Mouse (Mus musculus) ovary, postnatal 14 days (tissue): ENCODE results near the gene Zmynd8.

Experiments
- DNase-seq: peaks from one replicate; pipeline ENCODE4 v3.0.0; 2022; ENCODE audit warnings: low spot score

Zmynd8 gene

DNA sequence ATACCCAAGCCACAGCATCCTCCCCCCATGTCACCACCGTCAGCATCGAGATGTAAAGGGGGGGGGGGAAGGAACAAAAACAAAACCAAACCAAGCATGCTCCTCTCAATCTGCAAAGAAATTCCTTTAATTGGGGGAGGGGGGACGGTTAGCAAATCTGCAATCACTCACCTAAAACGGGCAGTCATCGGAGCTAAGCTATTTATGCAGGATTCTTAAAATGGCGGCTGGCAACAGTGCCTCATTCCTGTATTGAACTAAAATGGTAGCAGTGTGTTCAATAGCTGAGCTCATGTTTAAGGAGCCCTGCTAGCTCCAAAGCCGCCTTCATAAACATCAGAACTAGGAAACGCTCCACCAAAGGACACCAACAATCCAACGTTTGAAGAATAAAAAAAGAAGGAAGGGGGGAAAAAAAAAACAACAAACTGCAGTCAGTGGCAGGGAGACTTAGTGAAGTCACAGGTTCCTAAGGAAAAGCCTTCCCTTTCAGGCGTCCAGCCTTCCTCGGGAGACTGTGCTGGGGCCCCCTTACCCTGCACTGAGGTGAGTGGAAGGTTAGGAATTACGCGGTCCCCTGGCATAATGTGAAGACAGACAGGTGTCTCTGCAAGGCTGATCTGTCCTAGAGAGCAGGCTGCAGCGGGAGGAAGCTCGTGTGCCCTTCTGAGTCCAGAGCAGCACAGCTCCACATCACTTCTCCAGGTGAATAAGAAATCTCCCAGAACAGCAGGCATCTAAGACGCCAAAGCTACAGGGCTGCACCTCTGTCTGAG, 19.2 kb downstream of the Zmynd8 start:
- DNase-seq: no peak

GRCm38 (mm10) chr2:165878907-165879361, 19.9 kb downstream of the Zmynd8 start:
- DNase-seq: no peak

- DNase-seq: no peak
Measured at GRCm38 (mm10) chr2:165878021-165878585, 20.7 kb downstream of the Zmynd8 start.

- no peak for DNase-seq
Measured at GRCm38 (mm10) chr2:165877180-165877579, 21.6 kb downstream of the Zmynd8 start.

GRCm38 (mm10) chr2:165876201-165876918, 22.5 kb downstream of the Zmynd8 start:
- no peak for DNase-seq

GRCm38 (mm10) chr2:165875406-165875955, 23.3 kb downstream of the Zmynd8 start:
- DNase-seq: no peak

- no peak for DNase-seq
Measured at GRCm38 (mm10) chr2:165874461-165875339, 24.1 kb downstream of the Zmynd8 start.

DNA sequence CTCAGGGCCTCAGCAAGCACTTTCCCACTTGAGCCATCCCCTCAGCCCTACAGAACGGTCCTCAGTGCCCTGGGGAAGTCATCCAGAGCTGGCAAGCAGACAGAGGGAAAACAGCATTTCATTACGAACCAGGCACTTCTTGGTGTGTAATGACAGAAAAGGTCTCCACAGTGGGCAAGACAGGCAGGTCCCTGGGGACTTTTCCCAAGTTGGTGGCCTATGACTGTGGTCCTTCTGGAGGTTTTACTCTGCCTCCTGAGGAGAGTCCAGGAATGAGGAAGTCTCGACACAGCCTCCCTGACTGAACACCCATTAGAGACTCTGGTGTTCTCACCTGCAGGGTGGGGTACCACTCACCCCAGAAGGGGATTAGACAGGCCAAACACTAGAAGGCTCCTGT, 25.0 kb downstream of the Zmynd8 start:
- no peak for DNase-seq

DNA sequence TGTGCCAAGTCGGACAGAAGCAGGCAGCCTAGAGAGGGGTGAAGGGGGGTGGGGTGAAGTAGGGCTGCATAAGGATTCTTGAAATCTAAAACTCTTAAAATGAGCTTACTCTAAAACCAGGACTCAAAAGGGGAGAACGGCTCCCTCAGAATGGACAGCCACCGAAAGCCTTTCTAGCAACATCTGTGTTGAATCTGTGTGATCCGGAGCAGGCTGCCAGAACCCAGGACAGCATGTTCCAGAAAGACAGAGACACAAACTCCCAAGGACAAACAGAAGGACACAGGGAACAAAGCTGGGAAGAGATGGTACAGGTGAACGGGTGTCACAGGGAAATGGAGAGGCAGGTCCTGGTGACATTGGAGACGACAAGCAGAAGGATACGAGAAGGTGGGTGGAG, 25.6 kb downstream of the Zmynd8 start:
- no peak for DNase-seq

DNA sequence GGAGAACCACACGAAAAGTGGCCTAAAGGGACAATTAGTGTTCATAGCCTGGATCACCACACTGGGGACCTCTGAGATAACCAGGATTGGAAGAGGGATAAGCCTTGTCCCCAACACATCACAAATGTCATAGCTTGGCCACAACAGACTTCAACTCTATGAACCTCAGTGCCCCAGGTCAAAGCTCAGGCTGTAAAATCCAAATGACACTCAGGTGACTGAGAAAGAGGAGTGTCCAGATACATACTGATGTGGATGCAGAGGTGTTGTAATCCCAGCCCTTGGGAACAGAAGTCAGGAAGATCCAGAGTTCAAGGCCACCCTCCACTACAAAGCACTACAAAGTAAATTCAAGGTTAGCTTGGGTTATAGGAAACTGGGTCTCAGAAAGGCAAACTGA, 29.6 kb downstream of the Zmynd8 start:
- no peak for DNase-seq

- DNase-seq: no peak
Measured at GRCm38 (mm10) chr2:165868522-165869175, 30.2 kb downstream of the Zmynd8 start.

- no peak for DNase-seq
Measured at GRCm38 (mm10) chr2:165867549-165867948, 31.3 kb downstream of the Zmynd8 start.

DNA sequence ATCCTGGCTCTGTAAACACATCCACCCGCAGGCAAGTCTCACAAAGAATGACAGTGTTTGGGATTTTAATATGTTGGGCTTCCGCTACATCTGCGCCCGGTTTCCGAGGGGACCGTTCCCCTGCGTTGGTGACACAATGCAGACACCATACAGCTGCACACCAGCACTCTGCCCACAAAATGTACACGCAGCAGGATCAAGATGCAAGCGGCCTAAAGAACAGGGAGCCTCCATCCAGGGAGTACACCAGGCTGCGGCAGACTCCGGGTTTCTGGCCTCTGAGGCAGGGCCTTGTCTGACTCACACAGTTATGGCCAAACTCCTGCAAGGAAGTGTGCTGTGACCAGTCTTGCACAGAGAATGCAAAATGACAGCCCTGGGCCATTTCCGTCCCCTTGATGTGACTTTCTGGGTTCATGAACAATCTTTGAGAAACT, 31.8 kb downstream of the Zmynd8 start:
- no peak for DNase-seq

DNA sequence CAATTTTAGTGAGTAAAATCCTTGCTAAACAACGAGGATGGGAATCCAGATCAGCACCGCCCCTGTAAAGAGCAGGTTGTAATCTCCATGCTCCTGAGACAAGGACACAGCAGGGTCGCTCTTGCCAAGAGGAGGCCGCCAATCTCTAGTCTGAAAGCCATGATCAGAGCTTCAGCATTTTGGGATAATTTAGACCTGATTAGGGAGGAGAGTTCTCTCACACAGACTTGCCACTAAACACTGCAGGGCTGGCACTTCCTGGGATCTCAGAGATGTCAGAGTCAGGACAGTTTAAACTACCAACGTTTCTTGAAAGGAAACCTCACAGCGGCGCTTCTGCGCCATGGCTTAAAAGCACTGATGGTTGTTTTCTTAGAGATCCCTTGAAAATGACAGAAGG, 32.4 kb downstream of the Zmynd8 start:
- DNase-seq: no peak

DNA sequence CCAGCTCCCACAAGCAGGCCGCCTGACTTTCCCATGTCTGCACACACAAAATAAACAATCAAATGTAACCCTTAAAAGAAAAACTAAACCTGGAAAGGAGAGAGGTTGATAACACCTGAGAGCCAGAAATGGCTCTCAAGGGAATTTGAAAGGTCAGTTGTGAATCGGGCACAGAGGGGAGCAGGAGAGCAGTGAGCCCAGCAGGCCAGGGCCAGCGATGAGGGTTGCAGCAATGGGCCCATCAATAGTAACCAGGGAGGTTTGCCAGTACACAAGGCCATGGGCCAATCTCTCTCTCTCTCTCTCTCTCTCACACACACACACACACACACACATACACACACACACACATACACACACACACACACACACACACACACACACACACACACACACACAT, 34.0 kb downstream of the Zmynd8 start:
- DNase-seq: no peak

DNA sequence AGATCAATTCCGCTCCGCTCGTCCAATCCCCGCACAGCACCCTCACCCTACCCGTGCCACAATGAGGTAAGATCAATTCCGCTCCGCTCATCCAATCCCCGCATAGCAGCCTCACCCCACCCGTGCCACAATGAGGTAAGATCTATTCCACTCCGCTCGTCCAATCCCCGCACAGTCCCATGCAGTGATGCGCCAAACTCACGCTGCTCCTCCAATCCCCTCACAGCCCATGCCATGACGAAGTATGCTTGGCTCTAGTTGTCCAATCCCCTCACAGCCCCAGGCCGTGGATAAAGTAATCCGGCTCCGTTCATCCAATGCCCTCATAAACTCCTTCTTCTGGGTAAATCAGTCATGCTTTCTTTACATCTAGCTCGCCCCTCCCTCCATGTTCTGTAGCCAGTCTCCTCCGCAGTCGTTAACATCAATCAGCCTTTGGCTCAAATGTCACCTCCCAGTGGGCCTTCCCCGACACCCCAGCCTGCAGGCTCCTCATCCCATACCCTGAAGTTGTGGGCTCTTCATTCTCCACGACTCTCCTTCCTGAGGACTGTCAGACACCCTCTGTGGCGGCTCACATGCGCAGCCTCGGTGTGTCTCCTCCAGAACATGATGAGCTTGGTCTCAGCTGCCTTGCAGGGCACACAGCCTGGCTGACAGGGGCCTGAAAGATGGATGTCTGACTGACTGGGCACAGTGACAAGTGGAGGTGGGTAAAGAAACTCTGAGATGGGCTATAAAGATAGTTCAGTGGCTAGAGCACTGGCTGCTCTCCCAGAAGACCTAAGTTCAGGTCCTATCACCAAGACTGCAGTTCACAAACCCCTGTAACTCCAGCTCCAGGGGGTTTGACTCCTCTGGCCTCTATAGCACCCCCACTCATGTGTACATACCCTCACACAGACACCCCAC, 36.9 kb downstream of the Zmynd8 start:
- no peak for DNase-seq

DNA sequence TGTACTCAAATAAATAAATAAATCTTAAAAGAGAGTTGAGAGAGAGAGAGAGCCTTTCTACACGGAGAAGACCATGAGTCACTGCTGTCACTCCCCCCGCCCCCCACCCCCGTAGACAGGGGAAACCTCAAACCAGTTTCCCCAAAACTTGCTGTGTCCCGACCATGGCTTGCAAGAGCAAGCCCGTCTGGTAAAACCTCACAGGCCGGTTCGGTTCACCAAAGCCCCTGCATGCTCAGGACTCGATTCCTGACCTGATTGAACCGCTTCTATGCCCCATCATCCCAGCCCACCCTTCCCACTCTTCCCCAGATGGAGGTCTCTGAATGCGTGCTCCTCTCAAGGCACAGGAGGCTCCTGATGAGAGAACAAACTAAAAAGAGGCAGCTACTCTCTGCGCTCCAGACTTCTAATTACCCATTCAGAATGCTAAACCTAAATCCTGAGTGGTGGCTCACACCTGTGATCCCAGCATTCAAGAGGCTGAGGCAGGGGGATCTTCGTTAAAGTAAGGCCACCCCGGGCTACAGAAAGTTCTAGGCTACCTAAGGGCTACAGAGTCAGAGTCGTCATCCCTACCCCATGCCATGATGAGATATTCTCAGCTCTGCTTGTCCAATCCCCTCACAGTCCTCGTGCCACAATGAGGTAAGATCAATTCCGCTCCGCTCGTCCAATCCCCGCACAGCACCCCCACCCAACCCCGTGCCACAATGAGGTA, 37.7 kb downstream of the Zmynd8 start:
- no peak for DNase-seq

- DNase-seq: no peak
Measured at GRCm38 (mm10) chr2:165860447-165860846, 38.4 kb downstream of the Zmynd8 start.
